Mouse (Mus musculus) ES-Bruce4 (cell line): ENCODE results near the gene Lrrc25.

Source experiments
- CTCF ChIP-seq: IDR thresholded peaks from one replicate; pipeline ENCODE4 v1.8.1; 2011; ENCODE audit warnings: low read depth, low read length
- EP300 ChIP-seq: IDR thresholded peaks from 2 replicates; pipeline ENCODE4 v1.6.1; 2011; ENCODE audit warnings: low read depth, low read length; ENCODE audit not compliant: insufficient read depth
- POLR2A ChIP-seq: IDR thresholded peaks from one replicate; pipeline ENCODE4 v1.8.1; 2011; ENCODE audit warnings: low read length; ENCODE audit not compliant: insufficient read depth

- TF ChIP-seq POLR2A: peak; percentile 97
- no peak for TF ChIP-seq CTCF
- 0 out of 2 replicates have a peak, but pooled peaks have one; percentile 3 for TF ChIP-seq EP300
Measured at GRCm38 (mm10) chr8:70593961-70594609, 21.9 kb upstream of the Lrrc25 start, which contains the start of gene Isyna1.
